Mouse (Mus musculus): Measurements from ENCODE around the gene Frmpd3.

GRCm38 (mm10) chrX:140437906-140438305 lies 95.8 kb downstream of the Frmpd3 start:
- TF ChIP-seq CTCF (IDR thresholded peaks at IDR 0.05; ENCODE audit: low read depth, low read length): no peak
- TF ChIP-seq POLR2A (IDR thresholded peaks at IDR 0.05; ENCODE audit: insufficient read depth, low read length): no peak
- TF ChIP-seq EP300 (IDR thresholded peaks at IDR 0.05; ENCODE audit: insufficient read depth, low read depth, low read length): no peak

All from ES-Bruce4 (cell line).